Mouse (Mus musculus) adrenal gland, postnatal 36 days (tissue): Measurements from ENCODE around the gene Hsd17b13. TPM values are rescaled to one million over a fixed set of nuclear protein-coding genes. Genes with fewer than 3 reads are reported as not detected.
"Not testable (repeated sequence)": the region's sequence is repeated elsewhere in the genome, so short reads cannot be mapped to it uniquely, and the experiment has no call there.

ENCODE experiments used
- DNase-seq, 2 experiments: peaks; one replicate each; pipeline ENCODE4 v3.0.0; 2021; ENCODE audit warnings: mixed read lengths in 1 of 2
- total RNA-seq, 2 experiments: library from RNA; stranded (reverse); gene quantifications; 2 replicates each; pipeline ENCODE4 v1.2.3; 2021

The Hsd17b13 gene
- total RNA-seq, 2 experiments from 2014 or later: 0.20 TPM; not detected in 1

DNA sequence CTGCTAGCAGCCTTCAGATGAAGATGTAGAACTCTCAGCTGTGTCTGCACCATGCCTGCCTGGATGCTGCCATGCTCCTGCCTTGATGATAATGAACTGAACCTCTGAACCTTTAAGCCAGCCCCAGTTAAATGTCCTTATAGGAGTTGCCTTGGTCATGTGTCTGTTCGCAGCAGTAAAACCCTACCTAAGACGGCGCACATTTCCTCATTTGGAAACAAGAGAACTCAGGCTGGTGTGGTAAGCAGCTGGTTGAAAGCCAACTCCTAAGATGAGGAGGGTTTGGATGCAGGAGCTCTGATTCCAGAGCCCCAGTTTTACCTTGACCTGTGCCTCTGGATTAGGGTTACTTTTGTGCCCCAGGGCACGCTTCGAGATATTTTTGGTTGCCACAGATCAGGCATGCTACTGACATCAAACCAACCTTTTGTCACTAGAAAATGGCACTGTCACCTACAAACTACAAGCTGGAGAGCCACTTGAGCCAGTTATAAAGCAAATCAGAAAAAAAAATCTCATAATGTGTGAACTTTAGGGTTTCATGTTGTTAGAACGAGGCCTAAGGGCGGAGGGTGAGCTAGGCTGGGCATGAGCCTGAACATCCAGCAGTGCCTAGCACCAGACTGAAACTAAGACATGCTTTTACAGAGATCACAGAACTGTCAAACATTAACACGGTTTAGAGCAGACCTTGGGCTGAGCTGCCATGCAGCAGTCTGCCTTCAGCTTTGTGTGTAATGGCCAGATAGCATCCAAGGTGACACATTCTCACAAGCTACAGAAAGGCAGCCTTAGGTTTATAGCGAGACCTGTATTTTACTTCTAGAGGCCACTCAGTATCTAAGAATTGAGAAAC lies 3.7 kb upstream of the Hsd17b13 start:
- no peak for DNase-seq

- no peak for DNase-seq
Measured at GRCm38 (mm10) chr5:103977907-103978570, 829 bp upstream of the Hsd17b13 start.

DNA sequence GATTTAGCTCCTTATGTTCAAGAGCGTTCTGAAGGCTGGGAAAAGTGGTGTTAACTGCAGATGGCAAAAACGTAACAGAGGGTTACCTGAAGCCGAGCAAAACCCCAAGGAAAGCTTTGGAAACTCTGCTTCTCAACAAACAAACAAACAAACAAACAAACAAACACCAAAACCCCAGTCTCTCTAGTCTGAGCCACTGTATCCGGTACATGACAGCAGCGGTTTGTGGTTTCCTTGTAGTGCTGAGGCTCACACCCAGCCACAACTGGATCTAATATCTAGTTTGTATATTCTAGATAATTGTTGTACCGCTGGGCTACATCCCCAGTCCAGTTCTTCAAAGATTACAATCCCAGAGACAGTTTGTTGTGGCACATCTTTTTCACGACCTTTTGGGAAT lies 1.5 kb downstream of the Hsd17b13 start:
- DNase-seq: no peak

GRCm38 (mm10) chr5:103972801-103973200 lies 4.4 kb downstream of the Hsd17b13 start:
- no peak for DNase-seq

DNA sequence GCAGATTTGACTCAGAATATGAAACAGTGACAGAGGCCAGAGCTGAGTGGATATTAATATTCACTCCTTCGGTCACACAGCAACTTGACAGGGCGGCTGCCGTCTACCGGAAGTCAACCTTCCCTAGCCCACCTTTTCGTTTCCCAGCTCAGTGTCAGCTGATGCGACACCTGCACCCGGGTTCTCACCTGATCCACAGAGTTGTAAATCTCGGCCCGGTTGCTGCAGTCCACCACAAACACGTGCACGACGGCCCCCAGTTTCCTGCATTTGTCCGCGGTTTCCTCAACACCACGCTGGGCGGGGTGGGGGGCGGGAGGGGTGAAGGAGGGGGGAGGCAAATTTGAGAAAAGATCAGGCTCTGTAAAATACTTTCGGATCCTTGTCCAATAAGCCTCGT lies 4.8 kb downstream of the Hsd17b13 start:
- no peak for DNase-seq

DNA sequence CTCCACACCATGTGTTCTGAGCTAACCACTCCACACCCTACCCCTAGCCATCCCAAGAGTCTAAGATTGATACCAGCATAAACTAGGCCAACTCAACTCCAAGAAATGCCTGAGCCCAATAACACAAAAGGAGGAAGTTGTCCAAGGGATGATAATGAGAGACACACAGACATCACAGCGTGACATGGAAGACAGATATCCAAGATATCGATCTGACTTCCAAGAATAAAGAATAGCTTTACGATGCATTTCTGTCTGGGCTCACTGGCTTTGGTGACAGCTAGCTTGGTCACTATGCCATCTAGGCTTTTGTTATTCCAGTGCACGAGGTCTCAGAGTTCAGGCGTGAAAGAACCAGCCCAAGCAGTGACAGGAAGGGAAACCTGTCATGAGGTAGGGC lies 6.2 kb downstream of the Hsd17b13 start:
- no peak for DNase-seq

- no peak for DNase-seq
Measured at GRCm38 (mm10) chr5:103962935-103963429, 14.2 kb downstream of the Hsd17b13 start.

GRCm38 (mm10) chr5:103954638-103955037 lies 22.6 kb downstream of the Hsd17b13 start:
- no peak for DNase-seq

DNA sequence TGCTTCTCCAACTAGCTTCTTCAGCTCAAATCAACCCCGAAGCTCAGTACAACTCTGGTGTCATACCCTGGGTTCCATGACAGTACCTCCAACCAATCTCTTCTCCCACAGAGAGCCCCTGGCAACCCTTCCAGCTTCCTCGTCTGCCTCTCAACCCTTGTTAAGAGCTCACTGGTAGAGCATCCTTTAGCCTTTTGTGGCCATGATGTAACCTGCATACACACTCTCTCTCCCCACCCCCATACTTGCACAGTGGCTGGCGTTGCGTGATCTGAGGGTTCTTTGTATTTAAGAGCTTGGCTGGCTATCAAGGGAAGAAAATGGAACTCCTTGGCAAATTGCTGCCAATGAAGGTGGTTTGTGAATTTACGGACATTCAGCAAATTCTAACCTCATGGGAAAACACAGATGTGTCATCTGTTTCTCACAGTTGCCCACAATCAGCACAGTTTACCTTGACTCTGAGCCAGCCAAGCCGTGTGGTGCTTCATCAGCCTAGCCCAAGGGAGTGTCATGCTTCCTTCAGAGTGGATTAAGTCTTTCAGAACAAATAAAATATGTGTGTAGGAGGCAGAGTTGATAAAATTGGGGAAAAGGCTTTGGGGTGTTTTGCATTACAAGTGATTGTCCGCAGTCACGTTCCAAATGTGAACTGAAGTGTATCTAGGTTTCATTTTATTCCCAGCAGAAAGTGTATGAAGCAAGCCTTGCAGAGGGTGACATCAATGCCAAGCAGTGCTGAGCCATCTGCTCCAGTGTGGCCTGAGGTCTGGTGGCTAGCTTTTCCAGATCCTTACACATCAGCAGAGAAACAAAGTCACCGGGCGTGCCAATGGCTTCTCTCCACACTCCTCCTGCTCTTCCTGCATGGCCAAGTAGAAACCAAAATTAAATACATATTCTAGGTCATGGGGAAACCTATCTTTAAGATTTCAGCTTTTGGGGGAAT lies 23.8 kb downstream of the Hsd17b13 start:
- DNase-seq: peak in 1 of 2 experiments; percentile 33

DNA sequence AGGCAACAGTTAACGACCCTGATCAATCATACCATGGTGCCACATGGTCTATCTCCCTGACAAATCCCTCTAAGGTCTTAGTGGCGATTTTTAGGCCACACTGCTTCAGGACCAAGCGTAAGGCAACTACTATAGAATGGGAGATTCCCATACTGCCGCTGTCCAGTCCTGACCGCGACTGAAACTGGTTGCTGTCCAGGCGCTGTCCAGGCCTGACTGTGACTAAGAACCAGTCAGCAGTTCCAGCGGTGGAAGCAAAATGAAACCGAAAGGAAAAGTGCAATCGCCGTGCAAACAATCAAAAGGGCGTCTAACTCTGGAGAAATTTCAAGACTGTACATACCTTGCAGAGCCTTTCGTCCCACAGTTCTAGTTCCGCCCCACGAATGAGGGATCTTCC lies 27.1 kb downstream of the Hsd17b13 start:
- not testable (repeated sequence) for DNase-seq

DNA sequence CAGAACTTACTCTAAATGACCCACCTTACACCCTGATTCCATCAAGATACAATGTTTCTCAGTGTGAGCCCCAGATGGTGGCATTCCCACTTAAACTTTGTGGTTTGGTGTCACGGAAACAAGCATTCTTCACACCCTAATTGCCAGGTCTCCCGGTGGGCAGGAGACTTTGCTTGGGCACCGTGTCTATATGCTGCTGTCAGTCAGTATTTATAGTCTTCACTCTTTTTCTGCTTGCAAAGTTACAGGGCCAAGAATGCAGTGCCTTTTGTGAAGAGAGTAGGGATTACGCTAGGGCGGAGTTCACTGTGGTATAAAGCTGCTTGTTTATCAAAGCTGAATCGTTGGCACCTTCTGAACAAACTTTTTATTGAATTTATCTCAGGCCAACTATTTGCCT lies 34.0 kb downstream of the Hsd17b13 start:
- DNase-seq: no peak

DNA sequence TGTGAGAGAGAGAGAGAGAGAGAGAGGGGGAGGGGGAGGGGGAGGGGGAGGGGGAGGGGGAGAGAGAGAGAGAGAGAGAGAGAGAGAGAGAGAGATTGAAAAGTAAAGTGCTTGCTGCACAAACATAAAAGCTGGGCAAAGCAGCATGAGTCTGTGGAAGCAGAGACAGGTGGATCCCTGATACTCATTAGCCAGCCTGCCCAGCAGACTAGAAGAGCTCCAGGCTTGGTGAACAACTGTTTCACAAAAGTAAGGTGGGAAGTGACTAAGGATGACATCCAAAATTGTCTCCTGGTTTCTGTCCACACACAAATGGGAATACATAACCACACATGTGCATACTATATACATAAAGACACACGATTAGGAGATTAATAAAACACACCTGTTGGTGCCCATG lies 37.4 kb downstream of the Hsd17b13 start:
- no peak for DNase-seq

- DNase-seq: no peak
Measured at GRCm38 (mm10) chr5:103939350-103939652, 37.9 kb downstream of the Hsd17b13 start.

DNA sequence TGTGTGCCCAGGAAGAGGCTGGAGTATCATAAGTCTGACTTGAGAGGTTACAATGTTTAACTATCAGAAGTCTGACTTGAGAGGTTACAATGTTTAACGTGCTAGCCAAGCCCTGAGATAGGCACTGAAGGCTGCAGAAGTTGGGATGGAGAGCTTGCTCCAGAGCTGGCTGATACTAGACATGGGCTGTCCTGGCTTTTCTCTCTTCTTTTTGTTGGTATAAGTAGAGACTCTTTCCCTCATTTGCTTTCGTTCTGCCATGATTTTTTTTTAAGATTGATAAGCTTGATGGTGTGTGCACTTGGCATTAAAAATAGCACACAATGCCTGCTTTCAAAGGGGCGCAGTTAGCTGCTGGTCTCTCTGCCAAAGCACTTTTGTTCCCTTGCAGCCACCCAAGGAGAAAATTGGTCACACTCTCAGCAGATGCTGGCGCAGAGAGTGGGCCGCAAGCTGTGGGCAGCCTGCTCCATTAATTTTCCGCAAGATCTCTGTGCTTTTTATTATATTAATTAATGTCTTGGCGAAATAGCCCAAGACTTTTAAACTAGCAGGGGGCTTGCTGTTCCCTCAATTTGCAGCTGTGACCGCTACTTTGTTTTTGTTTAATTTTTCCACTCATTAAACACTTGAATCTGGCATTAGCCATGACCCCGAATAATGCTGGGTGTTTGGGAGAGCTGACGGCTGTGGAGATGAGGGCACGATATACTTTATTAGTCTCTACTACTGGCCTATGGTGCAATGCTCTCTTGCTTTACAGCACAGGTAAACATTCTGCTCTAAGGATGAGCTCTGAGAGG lies 38.5 kb downstream of the Hsd17b13 start:
- DNase-seq: no peak

DNA sequence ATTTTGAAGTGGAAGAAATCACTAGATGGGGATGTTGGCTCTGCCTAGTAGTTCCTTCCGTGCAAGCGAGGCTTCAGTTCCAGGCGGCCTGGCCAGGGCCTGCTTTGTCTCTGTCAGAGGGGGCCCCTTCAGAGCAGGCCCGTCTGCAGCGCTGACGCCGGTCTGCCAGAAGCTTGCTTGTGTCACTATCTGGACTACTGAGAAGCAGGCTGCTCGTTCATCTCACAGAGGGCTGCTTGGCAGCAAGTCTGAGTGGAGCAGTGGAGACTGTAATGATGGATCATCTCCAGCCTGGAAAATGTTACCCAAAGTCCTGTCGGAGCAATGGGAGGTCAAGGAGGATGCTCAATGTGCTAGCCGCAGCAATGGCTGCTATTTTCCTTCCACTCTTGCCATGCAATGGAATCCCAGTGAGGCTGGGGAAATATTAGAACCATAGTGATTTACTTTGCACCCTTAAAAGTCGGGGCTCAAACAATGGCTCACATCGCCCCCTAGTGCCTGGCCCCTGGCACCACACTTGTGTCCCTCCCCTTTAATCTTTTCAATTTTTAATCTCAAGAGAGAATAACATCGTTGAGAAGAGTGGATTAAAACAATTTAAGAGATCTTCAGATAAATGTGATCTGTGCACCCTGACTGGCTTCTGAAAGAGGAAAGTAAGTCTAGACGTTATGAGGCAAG lies 40.2 kb downstream of the Hsd17b13 start:
- peak; percentile 38 to 54 for DNase-seq

GRCm38 (mm10) chr5:103931924-103932323 lies 45.3 kb downstream of the Hsd17b13 start:
- not testable (repeated sequence) for DNase-seq

- DNase-seq: no peak
Measured at GRCm38 (mm10) chr5:103930511-103930910, 46.7 kb downstream of the Hsd17b13 start.

DNA sequence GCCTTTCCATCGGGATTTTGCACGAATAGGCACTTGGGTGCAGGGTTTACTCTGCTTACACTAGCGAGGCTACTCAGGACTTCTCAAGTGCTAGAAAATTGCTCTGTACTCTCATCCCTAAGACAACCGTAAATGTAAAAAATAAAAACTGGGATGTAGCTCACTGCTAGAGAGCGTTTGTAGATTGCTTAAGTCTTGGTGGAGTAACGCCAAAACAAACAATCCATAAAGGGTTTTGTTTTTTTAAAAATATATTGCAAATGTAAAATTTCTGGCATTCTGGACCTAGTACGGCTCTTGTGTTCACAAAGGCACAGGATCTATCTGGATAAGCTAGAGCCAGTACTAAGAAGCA lies 49.0 kb downstream of the Hsd17b13 start:
- DNase-seq: no peak

GRCm38 (mm10) chr5:103927429-103928195 lies 49.6 kb downstream of the Hsd17b13 start:
- peak; percentile 93 for DNase-seq

DNA sequence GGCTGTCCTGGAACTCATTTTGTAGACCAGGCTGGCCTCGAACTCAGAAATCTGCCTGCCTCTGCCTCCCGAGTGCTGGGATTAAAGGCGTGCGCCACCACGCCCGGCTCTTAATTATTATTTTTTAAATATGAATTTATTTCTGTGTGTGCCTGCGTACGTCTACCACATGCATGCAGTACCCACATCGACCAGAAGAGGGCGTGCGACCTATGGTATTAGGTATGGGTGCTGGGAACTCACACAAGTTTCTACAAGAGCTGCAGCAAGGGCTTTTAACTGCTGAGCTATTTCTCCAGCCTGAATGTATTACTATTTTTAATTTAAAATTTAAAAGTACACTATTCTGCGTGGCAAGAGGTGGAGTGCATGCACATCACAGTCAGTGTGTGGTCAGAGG lies 50.8 kb downstream of the Hsd17b13 start:
- no peak for DNase-seq
